Mouse (Mus musculus) lung, embryonic 16.5 days (tissue): Measurements from ENCODE around the gene Kcnj9. TPM values are rescaled to one million over a fixed set of nuclear protein-coding genes. Genes with fewer than 3 reads are reported as not detected.

Experiments
- ATAC-seq: fragments of 200-750 bp; cut with Nextera tagmentation; 2 replicates; pipeline ENCODE4 v1.8.0; 2017; ENCODE audit warnings: low read depth, mild to moderate bottlenecking, moderate library complexity
- H3K27ac ChIP-seq: fragments of 300-500 bp; sonication (generic); 2 replicates; pipeline ENCODE4 v1.5.1; 2014; ENCODE audit warnings: mild to moderate bottlenecking, control low read depth, low read length
- H3K27me3 ChIP-seq: fragments of 300-500 bp; sonication (generic); 2 replicates; pipeline ENCODE4 v1.6.1; 2014; ENCODE audit warnings: low read depth, low read length, mixed read lengths; ENCODE audit not compliant: control insufficient read depth, insufficient read depth
- H3K36me3 ChIP-seq: fragments of 300-500 bp; sonication (generic); 2 replicates; pipeline ENCODE4 v1.6.1; 2014; ENCODE audit warnings: low read length; ENCODE audit not compliant: control insufficient read depth, insufficient read depth
- H3K4me1 ChIP-seq: fragments of 300-500 bp; sonication (generic); replicated peaks from 2 replicates; pipeline ENCODE4 v1.6.1; 2014; ENCODE audit warnings: low read length, mixed read lengths; ENCODE audit not compliant: control insufficient read depth, insufficient read depth
- H3K4me2 ChIP-seq: fragments of 300-500 bp; sonication (generic); 2 replicates; pipeline ENCODE4 v1.6.1; 2014; ENCODE audit warnings: low read depth, low read length, control low read depth
- H3K4me3 ChIP-seq: fragments of 300-500 bp; sonication (generic); 2 replicates; pipeline ENCODE4 v1.5.1; 2014; ENCODE audit warnings: mild to moderate bottlenecking, low read length, control low read depth
- H3K9ac ChIP-seq: fragments of 300-500 bp; sonication (generic); 2 replicates; pipeline ENCODE4 v1.6.1; 2014; ENCODE audit warnings: low read length, control low read depth
- H3K9me3 ChIP-seq: fragments of 300-500 bp; sonication (generic); 2 replicates; pipeline ENCODE4 v1.6.1; 2016; ENCODE audit warnings: low read length; ENCODE audit not compliant: control insufficient read depth
- WGBS: fragments of 180-500 bp; shearing (Covaris S2); extraction: QIAGEN DNeasy Blood & Tissue Kit; methylation state at CpG from one replicate; pipeline ENCODE4 v1.1.7; 2014; 5-methylcytosine and 5-hydroxymethylcytosine counted together
- polyA plus RNA-seq: library from polyadenylated mRNA; unstranded; fragments of >200 nt; fragmentation: Nextera tagmentation; extraction: Ambion mirVana; gene quantifications from 2 replicates; pipeline ENCODE4 v1.2.1, GENCODE M21; 2015

Gene Kcnj9
- polyA plus RNA-seq, 1 experiment from 2014 or later: not detected

GRCm38 (mm10) chr1:172319346-172319745 lies 9.8 kb downstream of the Kcnj9 start:
- Histone ChIP-seq H3K4me1 (no peaks in the 10 kb centered on the region), H3K9ac (no peak overlapping the region), H3K36me3 (peaks cover 9% of the 10 kb centered on the region), H3K4me3 (no peak overlapping the region), H3K27me3 (no peaks in the 10 kb centered on the region), H3K4me2 (no peak overlapping the region), H3K9me3 (no peaks in the 10 kb centered on the region), H3K27ac (no peak overlapping the region)
- ATAC-seq: no peak
- 74% methylated on average over 7 of the region's 7 CpGs for WGBS

- no peak for ATAC-seq
- H3K36me3 ChIP-seq: peaks cover 9% of the 10 kb centered on the region
- H3K4me2 ChIP-seq: no peak overlapping the region
- H3K4me3 ChIP-seq: no peak overlapping the region
- no peak overlapping the region for H3K9ac ChIP-seq
- H3K27me3 ChIP-seq: no peaks in the 10 kb centered on the region
- H3K9me3 ChIP-seq: no peaks in the 10 kb centered on the region
- 0 out of 2 replicates have a peak, but pooled peaks cover 2% of the 10 kb centered on the region for H3K4me1 ChIP-seq
- WGBS: 85% methylated on average over 19 of the region's 19 CpGs
- H3K27ac ChIP-seq: no peak overlapping the region
Observed at GRCm38 (mm10) chr1:172318424-172319035, 10.6 kb downstream of the Kcnj9 start.

- H3K4me2 ChIP-seq: no peak overlapping the region
- 65% methylated on average over 15 of the region's 15 CpGs for WGBS
- H3K4me1 ChIP-seq: peaks cover 7% of the 10 kb centered on the region
- H3K9me3 ChIP-seq: no peaks in the 10 kb centered on the region
- peaks cover 9% of the 10 kb centered on the region for H3K36me3 ChIP-seq
- H3K4me3 ChIP-seq: no peak overlapping the region
- ATAC-seq: no peak
- H3K27me3 ChIP-seq: no peaks in the 10 kb centered on the region
- no peak overlapping the region for H3K27ac ChIP-seq
- H3K9ac ChIP-seq: no peak overlapping the region
Observed at GRCm38 (mm10) chr1:172317946-172318345, 11.2 kb downstream of the Kcnj9 start.

GRCm38 (mm10) chr1:172317431-172317830 lies 11.7 kb downstream of the Kcnj9 start:
- no peak for ATAC-seq

GRCm38 (mm10) chr1:172314911-172315310 lies 14.2 kb downstream of the Kcnj9 start:
- Histone ChIP-seq H3K27me3 (no peaks in the 10 kb centered on the region), H3K36me3 (peaks cover 9% of the 10 kb centered on the region), H3K9ac (no peak overlapping the region; the same call in 1 of the 2 replicates), H3K4me2 (no peak overlapping the region), H3K4me3 (no peak overlapping the region), H3K4me1 (peaks cover 22% of the 10 kb centered on the region), H3K27ac (no peak overlapping the region), H3K9me3 (no peaks in the 10 kb centered on the region)
- 88% methylated on average over 3 of the region's 3 CpGs for WGBS
- no peak for ATAC-seq

More at GRCm38 (mm10) chr1:172317431-172317830, 11.7 kb downstream of the Kcnj9 start:
- H3K4me1 ChIP-seq: peaks cover 10% of the 10 kb centered on the region
- no peak overlapping the region for H3K4me3 ChIP-seq
- H3K27ac ChIP-seq: no peak overlapping the region
- no peak overlapping the region for H3K9ac ChIP-seq
- 69% methylated on average over 18 of the region's 18 CpGs for WGBS
- H3K27me3 ChIP-seq: no peaks in the 10 kb centered on the region
- peaks cover 9% of the 10 kb centered on the region for H3K36me3 ChIP-seq
- no peaks in the 10 kb centered on the region for H3K9me3 ChIP-seq
- no peak overlapping the region for H3K4me2 ChIP-seq

- no peak overlapping the region for H3K27ac ChIP-seq
- H3K27me3 ChIP-seq: no peaks in the 10 kb centered on the region
- H3K9me3 ChIP-seq: no peaks in the 10 kb centered on the region
- WGBS: 80% methylated on average over 10 of the region's 10 CpGs
- H3K9ac ChIP-seq: no peak overlapping the region
- peak overlapping the region; percentile 19; the same call in 1 of the 2 replicates for H3K4me2 ChIP-seq
- peaks cover 6% of the 10 kb centered on the region for H3K36me3 ChIP-seq
- ATAC-seq: no peak
- H3K4me1 ChIP-seq: peaks cover 24% of the 10 kb centered on the region
- H3K4me3 ChIP-seq: no peak overlapping the region
Observed at GRCm38 (mm10) chr1:172313613-172314411, 15.3 kb downstream of the Kcnj9 start.

GRCm38 (mm10) chr1:172312768-172313561 lies 16.2 kb downstream of the Kcnj9 start:
- peak overlapping the region; percentile 75 for H3K4me3 ChIP-seq
- H3K27me3 ChIP-seq: no peaks in the 10 kb centered on the region
- WGBS: 13% methylated on average over 16 of the region's 16 CpGs
- no peak overlapping the region for H3K27ac ChIP-seq
- peak overlapping the region; percentile 92 for H3K4me2 ChIP-seq
- no peaks in the 10 kb centered on the region for H3K9me3 ChIP-seq
- ATAC-seq: no peak; the same call in 1 of the 2 replicates
- peaks cover 1% of the 10 kb centered on the region; the same call in 1 of the 2 replicates for H3K36me3 ChIP-seq
- peak overlapping the region; percentile 78 for H3K9ac ChIP-seq
- H3K4me1 ChIP-seq: peaks cover 29% of the 10 kb centered on the region

GRCm38 (mm10) chr1:172311921-172312767 lies 17.0 kb downstream of the Kcnj9 start:
- H3K9ac ChIP-seq: peak overlapping the region; percentile 78
- H3K4me2 ChIP-seq: peak overlapping the region; percentile 92
- no peaks in the 10 kb centered on the region for H3K9me3 ChIP-seq
- peak; percentile 87 for ATAC-seq
- H3K4me3 ChIP-seq: peak overlapping the region; percentile 75
- WGBS: under 1% methylated on average over 35 of the region's 55 CpGs
- H3K36me3 ChIP-seq: no peaks in the 10 kb centered on the region
- no peaks in the 10 kb centered on the region for H3K27me3 ChIP-seq
- peaks cover 29% of the 10 kb centered on the region for H3K4me1 ChIP-seq
- H3K27ac ChIP-seq: peak overlapping the region; percentile 98
